Mouse (Mus musculus) ES-Bruce4 (cell line): ENCODE measurements around the gene Wwp2.

Experiments used
- CTCF ChIP-seq: IDR thresholded peaks from one replicate; pipeline ENCODE4 v1.8.1; 2011; ENCODE audit warnings: low read depth, low read length
- POLR2A ChIP-seq: IDR thresholded peaks from one replicate; pipeline ENCODE4 v1.8.1; 2011; ENCODE audit warnings: low read length; ENCODE audit not compliant: insufficient read depth

DNA sequence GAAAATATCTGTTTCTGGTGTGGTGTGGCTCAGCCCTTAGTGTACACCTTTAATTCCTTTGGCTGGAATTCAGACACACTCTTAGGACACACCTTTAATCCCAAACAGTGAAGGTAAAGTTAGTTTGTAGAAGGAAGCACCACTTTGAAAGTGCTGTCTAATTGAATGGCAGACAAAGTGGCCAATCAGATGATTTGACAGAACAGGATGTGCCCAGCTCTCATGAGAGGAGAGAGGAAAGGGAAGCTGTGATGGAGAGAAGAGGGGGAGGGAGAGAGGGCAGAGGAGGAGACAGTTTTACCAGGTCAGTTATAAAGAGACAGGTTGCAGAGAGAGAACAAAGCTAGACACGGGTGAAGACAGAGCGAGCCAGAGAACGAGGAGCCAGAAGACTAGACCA lies 138.6 kb downstream of the Wwp2 start:
- no peak for TF ChIP-seq CTCF
- no peak for TF ChIP-seq POLR2A
